Mouse (Mus musculus) spleen, postnatal 36 days (tissue): ENCODE data around the gene Rnf168.

Experiments used
- DNase-seq, 2 experiments: peaks; one replicate each; pipeline ENCODE4 v3.0.0; 2022; ENCODE audit warnings: low spot score in 2 of 2, mixed read lengths in 1 of 2

The Rnf168 gene

GRCm38 (mm10) chr16:32312859-32313258 lies 35.6 kb downstream of the Rnf168 start:
- no peak for DNase-seq

- no peak for DNase-seq
Observed at GRCm38 (mm10) chr16:32316601-32317000, 39.3 kb downstream of the Rnf168 start.

- DNase-seq, result no peak
Observed at GRCm38 (mm10) chr16:32323953-32324352, 46.7 kb downstream of the Rnf168 start.

- DNase-seq, result no peak
Observed at GRCm38 (mm10) chr16:32330876-32331670, 53.8 kb downstream of the Rnf168 start.

GRCm38 (mm10) chr16:32332040-32332555 lies 54.8 kb downstream of the Rnf168 start, which contains the start of gene Ubxn7:
Gene Ubxn7, plus strand, starts transcription at chr16:32332257.
- DNase-seq, result peak; percentile 96 to 97

- peak; percentile 56 to 63 for DNase-seq
Observed at GRCm38 (mm10) chr16:32332556-32333511, 55.6 kb downstream of the Rnf168 start.

- DNase-seq, result no peak
Observed at GRCm38 (mm10) chr16:32335146-32335545, 57.9 kb downstream of the Rnf168 start.

GRCm38 (mm10) chr16:32336026-32336780 lies 58.9 kb downstream of the Rnf168 start:
- DNase-seq, result no peak

- no peak for DNase-seq
Observed at GRCm38 (mm10) chr16:32337001-32337400, 59.7 kb downstream of the Rnf168 start.

GRCm38 (mm10) chr16:32340451-32340850 lies 63.2 kb downstream of the Rnf168 start:
- DNase-seq, result no peak

- DNase-seq, result no peak
Observed at GRCm38 (mm10) chr16:32345521-32345920, 68.3 kb downstream of the Rnf168 start.

- no peak for DNase-seq
Observed at GRCm38 (mm10) chr16:32350776-32351175, 73.5 kb downstream of the Rnf168 start.
